Mouse (Mus musculus): ENCODE measurements at regions not wholly inside any gene's neighbourhood (a gene's known extent, or its start where the extent isn't known, plus 50 kb on each side); places are given as distances from the start of the nearest gene placed in this dataset.

DNA sequence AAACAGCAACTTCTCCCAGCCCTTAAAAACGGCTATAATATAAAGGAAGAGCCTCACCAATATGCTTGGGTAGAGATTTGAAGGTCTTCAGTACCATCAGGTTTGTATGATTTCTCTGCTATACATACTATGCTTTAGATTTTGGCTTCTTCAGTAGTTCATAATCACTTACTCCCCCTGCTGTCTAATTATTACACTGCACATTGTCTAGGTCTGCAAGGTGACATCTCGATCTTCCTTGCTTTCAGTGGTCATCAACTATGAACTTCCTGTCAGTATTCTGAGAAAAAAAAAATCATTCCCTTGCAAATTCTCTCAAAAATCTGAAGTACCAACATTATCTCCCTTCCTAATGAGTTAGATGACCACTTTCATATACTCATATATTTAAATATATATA lies 225.4 kb upstream of the Galnt5 start:
- H3K4me3 ChIP-seq = no peak overlapping the region
- no peaks in the 10 kb centered on the region for H3K36me3 ChIP-seq
- H3K4me1 ChIP-seq = no peaks in the 10 kb centered on the region
- 57% methylated on average over 2 of the region's 2 CpGs for WGBS
- no peak overlapping the region for H3K4me2 ChIP-seq
- H3K9ac ChIP-seq = no peak overlapping the region
- no peak for ATAC-seq (ENCODE audit: extremely low read depth, insufficient number of reproducible peaks, low FRiP score, low TSS enrichment)
- no peaks in the 10 kb centered on the region for H3K9me3 ChIP-seq
- H3K27ac ChIP-seq (replicated peaks) = no peak overlapping the region
- H3K27me3 ChIP-seq (replicated peaks) = no peaks in the 10 kb centered on the region

DNA sequence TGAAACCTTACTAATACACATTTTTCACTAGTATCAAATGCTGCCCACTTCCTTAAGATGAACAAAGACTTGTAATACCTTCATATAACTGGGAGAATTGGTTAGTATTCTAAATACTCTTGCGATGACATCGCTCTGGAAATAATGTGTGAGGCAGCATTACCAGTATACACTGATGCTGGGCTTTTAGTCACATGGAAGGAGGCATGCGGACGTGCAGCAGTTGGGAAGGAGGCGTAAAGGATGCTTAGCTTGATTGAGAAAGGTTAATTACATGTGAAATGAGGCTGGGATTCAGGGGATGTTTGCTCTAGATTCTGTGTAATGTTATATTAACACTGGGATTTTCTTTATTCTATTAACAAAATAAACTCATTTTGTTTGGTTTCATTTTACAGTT lies 221.5 kb upstream of the Galnt5 start:
- no peak overlapping the region for H3K4me2 ChIP-seq
- no peak overlapping the region for H3K27ac ChIP-seq (replicated peaks)
- no peaks in the 10 kb centered on the region for H3K36me3 ChIP-seq
- ATAC-seq (ENCODE audit: extremely low read depth, insufficient number of reproducible peaks, low FRiP score, low TSS enrichment) = no peak
- H3K27me3 ChIP-seq (replicated peaks) = no peaks in the 10 kb centered on the region
- H3K9ac ChIP-seq = no peak overlapping the region
- WGBS = 88% methylated on average over 5 of the region's 5 CpGs
- no peaks in the 10 kb centered on the region for H3K9me3 ChIP-seq
- H3K4me1 ChIP-seq = no peaks in the 10 kb centered on the region
- H3K4me3 ChIP-seq = no peak overlapping the region

DNA sequence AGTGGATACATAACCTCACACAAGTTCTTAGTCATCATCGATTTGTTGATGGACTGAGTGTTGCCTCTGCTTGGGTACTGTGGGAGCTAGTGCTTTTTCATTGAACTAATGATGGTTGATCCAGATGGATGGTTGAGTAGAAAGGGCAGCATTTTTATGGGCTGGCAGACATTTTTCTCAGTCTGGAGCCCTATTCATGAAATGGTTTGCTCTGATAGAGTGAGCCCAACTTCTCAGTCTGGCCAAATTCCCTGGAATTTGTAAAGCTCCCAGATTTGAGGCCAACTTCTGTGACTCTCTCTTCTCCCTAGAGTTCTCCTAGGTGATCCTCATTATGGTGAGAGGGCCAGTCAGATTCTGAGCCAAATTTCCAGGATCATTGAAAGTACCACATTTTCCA lies 216.8 kb upstream of the Galnt5 start:
- no peaks in the 10 kb centered on the region for H3K27me3 ChIP-seq (replicated peaks)
- no peaks in the 10 kb centered on the region for H3K36me3 ChIP-seq
- no peaks in the 10 kb centered on the region for H3K9me3 ChIP-seq
- ATAC-seq (ENCODE audit: extremely low read depth, insufficient number of reproducible peaks, low FRiP score, low TSS enrichment) = no peak
- no peak overlapping the region for H3K4me2 ChIP-seq
- H3K9ac ChIP-seq = no peak overlapping the region
- no peak overlapping the region for H3K27ac ChIP-seq (replicated peaks)
- H3K4me1 ChIP-seq = no peaks in the 10 kb centered on the region
- no peak overlapping the region for H3K4me3 ChIP-seq
- WGBS = 82% methylated on average over 1 of the region's 1 CpGs

DNA sequence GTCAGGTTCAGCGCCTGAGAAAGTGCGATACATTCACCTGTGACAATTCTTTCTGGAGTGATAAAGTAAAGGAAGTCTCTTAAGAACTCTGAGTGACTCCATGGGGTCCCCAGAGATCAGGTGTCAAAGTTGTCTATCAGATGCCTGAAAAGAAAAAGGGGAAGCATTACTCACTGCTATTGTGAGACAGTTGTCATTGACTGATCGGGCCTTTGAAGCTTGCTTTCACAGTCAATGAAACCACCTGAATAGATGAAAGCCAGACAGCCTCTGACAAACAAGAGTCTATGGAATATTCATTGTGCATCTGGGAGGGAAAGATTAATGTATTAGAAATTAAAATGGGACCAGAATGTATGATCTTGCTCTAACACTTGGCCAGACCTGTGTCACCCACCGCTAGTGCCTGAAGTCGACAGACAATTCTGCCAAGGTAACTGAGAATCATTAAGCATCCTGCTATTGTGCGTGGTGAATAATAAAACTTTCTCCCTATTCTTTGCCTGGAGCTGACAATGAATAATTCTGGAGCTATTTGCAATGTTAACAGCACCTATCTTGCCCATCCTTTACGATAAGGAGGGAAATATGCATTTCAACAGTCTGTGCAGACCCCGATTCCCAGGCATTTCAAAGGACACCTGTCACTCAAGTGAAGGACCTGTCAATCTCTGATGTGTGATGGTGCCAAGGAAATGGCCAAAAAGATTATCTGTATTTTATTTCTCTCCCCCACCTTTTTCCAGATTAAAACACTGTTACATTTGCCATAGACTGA lies 204.0 kb upstream of the Galnt5 start:
- no peak overlapping the region for H3K9ac ChIP-seq
- H3K27ac ChIP-seq (replicated peaks) = no peak overlapping the region
- H3K9me3 ChIP-seq = no peaks in the 10 kb centered on the region
- H3K27me3 ChIP-seq (replicated peaks) = no peaks in the 10 kb centered on the region
- no peak overlapping the region for H3K4me3 ChIP-seq
- no peak for ATAC-seq (ENCODE audit: extremely low read depth, insufficient number of reproducible peaks, low FRiP score, low TSS enrichment)
- H3K36me3 ChIP-seq = no peaks in the 10 kb centered on the region
- WGBS = 79% methylated on average over 8 of the region's 8 CpGs
- H3K4me1 ChIP-seq = no peaks in the 10 kb centered on the region
- H3K4me2 ChIP-seq = no peak overlapping the region

DNA sequence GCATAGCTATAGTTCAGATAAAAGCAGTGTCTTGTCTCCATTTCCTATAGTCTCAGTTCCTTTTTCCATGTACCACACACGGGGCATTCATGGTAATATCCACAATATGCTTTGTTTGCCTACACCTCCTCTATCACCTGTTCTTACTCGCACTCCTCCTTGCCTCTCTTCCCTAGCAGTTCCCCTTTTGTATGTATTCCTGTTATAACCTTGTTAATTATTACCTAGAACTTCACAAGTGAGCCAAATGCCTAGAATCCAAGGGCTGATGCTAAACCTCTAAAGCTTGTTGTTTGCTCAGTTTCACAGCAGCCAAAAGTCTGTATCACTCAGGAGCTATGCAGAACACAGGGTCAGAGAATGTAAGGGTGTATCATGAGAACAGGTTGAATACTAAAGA lies 198.4 kb upstream of the Galnt5 start:
- H3K4me1 ChIP-seq = no peaks in the 10 kb centered on the region
- H3K27me3 ChIP-seq (replicated peaks) = no peaks in the 10 kb centered on the region
- H3K9ac ChIP-seq = no peak overlapping the region
- no peak overlapping the region for H3K27ac ChIP-seq (replicated peaks)
- H3K36me3 ChIP-seq = no peaks in the 10 kb centered on the region
- H3K9me3 ChIP-seq = no peaks in the 10 kb centered on the region
- WGBS = 54% methylated on average over 2 of the region's 2 CpGs
- no peak overlapping the region for H3K4me3 ChIP-seq
- H3K4me2 ChIP-seq = no peak overlapping the region
- ATAC-seq (ENCODE audit: extremely low read depth, insufficient number of reproducible peaks, low FRiP score, low TSS enrichment) = no peak

DNA sequence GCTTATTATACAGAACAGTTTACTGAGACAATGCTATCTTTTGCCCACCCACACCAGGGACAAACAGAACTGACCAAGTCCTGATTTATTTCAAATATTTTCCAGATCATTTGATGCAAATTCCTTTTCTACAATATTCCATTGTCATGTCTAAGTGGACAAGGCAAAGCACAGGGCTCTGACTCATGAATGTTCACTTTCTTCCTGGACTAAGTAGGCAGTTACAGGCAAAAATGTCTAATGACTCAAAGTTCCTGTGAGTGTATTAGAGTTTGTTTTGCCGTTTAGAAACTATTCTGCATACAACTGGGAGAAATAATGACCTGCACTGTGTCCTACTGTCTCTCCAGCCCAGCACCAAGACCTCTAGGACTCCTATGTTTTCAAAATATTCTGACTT lies 189.8 kb upstream of the Galnt5 start:
- Histone ChIP-seq H3K4me1 (no peaks in the 10 kb centered on the region), H3K27ac (replicated peaks) (no peak overlapping the region), H3K27me3 (replicated peaks) (no peaks in the 10 kb centered on the region), H3K4me2 (no peak overlapping the region), H3K4me3 (no peak overlapping the region), H3K36me3 (no peaks in the 10 kb centered on the region), H3K9ac (no peak overlapping the region), H3K9me3 (no peaks in the 10 kb centered on the region)
- 56% methylated on average over 1 of the region's 1 CpGs for WGBS
- no peak for ATAC-seq (ENCODE audit: extremely low read depth, insufficient number of reproducible peaks, low FRiP score, low TSS enrichment)

DNA sequence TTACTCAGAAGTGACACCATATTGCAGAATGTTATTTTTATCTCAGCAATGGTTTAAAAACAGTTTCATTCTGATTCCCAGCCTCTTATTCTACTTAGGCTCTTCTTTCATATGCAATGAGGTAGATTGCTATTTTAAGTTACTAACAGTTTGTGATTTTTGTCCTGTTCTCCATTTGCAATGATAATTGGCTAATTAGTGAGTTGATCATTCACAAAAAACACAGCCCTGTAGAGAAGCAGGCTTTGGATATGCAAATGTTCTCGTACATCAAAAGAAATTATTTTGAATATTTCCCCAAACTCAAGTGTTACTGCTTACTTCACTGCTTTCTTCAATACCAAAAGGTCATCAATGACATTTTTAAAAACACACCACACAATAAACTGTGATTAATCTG lies 184.7 kb upstream of the Galnt5 start:
- no peaks in the 10 kb centered on the region for H3K9me3 ChIP-seq
- 72% methylated on average over 1 of the region's 1 CpGs for WGBS
- no peak overlapping the region for H3K27ac ChIP-seq (replicated peaks)
- no peak for ATAC-seq (ENCODE audit: extremely low read depth, insufficient number of reproducible peaks, low FRiP score, low TSS enrichment)
- H3K36me3 ChIP-seq = no peaks in the 10 kb centered on the region
- no peak overlapping the region for H3K4me2 ChIP-seq
- no peak overlapping the region for H3K4me3 ChIP-seq
- H3K9ac ChIP-seq = no peak overlapping the region
- H3K27me3 ChIP-seq (replicated peaks) = no peaks in the 10 kb centered on the region
- no peaks in the 10 kb centered on the region for H3K4me1 ChIP-seq

DNA sequence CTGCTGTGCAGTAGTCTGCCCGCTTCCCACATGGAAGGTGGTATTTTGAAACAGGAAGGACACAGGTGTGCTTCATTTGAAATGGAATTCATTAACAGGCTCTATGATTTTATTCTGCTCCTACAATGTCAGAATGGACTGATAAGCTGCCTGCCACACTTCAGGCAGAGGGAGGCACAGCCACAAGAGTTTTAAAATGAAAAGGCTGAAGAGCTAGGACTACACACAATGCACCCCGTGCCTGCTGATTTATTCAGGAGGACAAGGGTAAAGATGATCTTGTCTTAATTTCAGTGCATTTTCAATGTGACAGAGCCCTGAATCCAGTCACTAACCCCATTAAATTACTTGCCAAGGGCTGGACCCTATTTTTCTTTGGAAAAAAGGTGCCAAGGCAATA lies 177.3 kb upstream of the Galnt5 start:
- no peak for ATAC-seq (ENCODE audit: extremely low read depth, insufficient number of reproducible peaks, low FRiP score, low TSS enrichment)
- no peak overlapping the region for H3K27ac ChIP-seq (replicated peaks)
- no peaks in the 10 kb centered on the region for H3K27me3 ChIP-seq (replicated peaks)
- H3K4me1 ChIP-seq = peaks cover 7% of the 10 kb centered on the region
- H3K36me3 ChIP-seq = no peaks in the 10 kb centered on the region
- WGBS = 71% methylated on average over 2 of the region's 2 CpGs
- H3K9me3 ChIP-seq = no peaks in the 10 kb centered on the region
- no peak overlapping the region for H3K4me3 ChIP-seq
- no peak overlapping the region for H3K9ac ChIP-seq
- no peak overlapping the region for H3K4me2 ChIP-seq

DNA sequence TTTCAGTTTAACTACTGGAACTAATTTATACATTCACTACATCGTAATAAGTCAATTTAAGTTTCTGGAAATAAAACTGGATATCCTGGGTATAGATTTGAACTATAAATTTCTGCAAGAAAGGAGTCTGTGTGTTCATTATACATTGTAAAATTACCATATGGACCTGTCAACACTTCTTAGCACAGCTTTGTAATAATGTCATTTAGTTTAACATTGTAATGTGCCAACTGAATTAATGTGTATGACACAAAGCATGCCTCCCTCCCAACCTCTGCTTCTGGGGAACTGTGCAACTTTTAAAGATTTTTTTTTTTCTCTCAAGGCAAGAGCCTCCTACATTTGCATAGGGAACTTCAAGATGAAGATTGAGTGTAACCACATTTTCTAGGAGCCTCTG lies 176.8 kb upstream of the Galnt5 start:
- Histone ChIP-seq H3K9me3 (no peaks in the 10 kb centered on the region), H3K4me1 (peaks cover 7% of the 10 kb centered on the region), H3K9ac (no peak overlapping the region), H3K27ac (replicated peaks) (no peak overlapping the region), H3K4me2 (no peak overlapping the region), H3K27me3 (replicated peaks) (no peaks in the 10 kb centered on the region), H3K36me3 (no peaks in the 10 kb centered on the region), H3K4me3 (no peak overlapping the region)
- ATAC-seq (ENCODE audit: extremely low read depth, insufficient number of reproducible peaks, low FRiP score, low TSS enrichment) = no peak
- WGBS = 85% methylated on average over 1 of the region's 1 CpGs

DNA sequence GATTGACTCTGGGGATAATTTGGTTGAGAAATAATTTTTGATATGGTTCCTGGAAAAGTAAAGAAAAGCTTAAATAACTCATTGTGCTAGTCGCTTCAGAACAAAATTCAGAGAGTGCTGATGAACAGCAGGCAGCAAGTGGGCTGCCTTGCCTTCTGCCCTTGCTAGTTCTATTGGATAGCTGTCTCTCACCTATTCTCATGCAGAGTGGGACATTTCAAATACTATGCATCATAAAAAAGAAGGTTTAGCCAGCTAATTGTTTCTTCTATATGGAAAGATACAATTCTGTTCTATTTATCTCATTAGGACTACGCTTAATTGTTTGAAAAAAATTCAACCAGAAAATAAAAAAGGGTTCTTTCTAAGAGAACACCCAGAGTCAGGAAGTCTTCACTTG lies 169.4 kb upstream of the Galnt5 start:
- no peak overlapping the region for H3K27ac ChIP-seq (replicated peaks)
- no peaks in the 10 kb centered on the region for H3K27me3 ChIP-seq (replicated peaks)
- ATAC-seq (ENCODE audit: extremely low read depth, insufficient number of reproducible peaks, low FRiP score, low TSS enrichment) = no peak
- no peaks in the 10 kb centered on the region for H3K9me3 ChIP-seq
- 74% methylated on average over 2 of the region's 2 CpGs for WGBS
- H3K4me1 ChIP-seq = no peaks in the 10 kb centered on the region
- H3K36me3 ChIP-seq = no peaks in the 10 kb centered on the region
- no peak overlapping the region for H3K9ac ChIP-seq
- H3K4me3 ChIP-seq = no peak overlapping the region
- no peak overlapping the region for H3K4me2 ChIP-seq

DNA sequence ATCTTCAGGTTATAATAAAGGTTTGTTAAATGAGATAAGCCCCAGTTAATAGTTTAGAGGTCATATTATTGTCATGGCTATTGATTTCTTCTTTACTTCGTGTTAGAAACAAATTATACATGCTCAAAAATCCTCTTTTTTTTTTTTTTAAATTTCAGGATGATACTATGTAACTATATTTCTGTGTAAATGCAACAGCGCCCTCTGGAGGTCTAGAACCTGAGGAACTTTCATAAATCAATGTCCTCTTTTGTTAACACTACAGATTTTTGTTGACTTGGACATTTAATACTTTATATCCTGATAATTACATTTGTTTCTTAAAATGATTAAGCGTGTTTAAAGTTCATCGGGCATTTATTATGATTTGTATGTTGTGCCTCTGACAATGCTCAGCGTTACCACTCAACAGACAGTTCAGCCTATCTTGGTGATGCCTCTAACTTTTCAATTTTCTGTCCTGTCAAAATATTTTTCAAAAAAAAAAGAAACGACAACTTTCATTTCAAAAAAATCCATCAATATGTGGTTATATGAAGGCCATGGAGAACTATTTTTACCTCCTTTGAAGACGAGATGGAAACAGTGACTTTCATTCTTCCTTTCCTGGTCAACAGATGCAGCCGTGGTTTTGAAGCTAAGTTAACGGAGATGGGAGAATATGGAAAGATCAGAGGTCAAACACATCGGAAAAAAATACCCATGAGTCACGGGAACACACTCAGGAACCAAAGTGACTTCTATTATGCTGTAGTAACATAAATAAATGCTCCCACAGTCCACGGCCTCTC lies 164.9 kb upstream of the Galnt5 start:
- H3K36me3 ChIP-seq = no peaks in the 10 kb centered on the region
- no peaks in the 10 kb centered on the region for H3K9me3 ChIP-seq
- H3K4me3 ChIP-seq = no peak overlapping the region
- WGBS = 46% methylated on average over 12 of the region's 12 CpGs
- H3K4me2 ChIP-seq = no peak overlapping the region
- ATAC-seq (ENCODE audit: extremely low read depth, insufficient number of reproducible peaks, low FRiP score, low TSS enrichment) = no peak
- H3K4me1 ChIP-seq = no peaks in the 10 kb centered on the region
- no peak overlapping the region for H3K27ac ChIP-seq (replicated peaks)
- H3K27me3 ChIP-seq (replicated peaks) = no peaks in the 10 kb centered on the region
- H3K9ac ChIP-seq = no peak overlapping the region

DNA sequence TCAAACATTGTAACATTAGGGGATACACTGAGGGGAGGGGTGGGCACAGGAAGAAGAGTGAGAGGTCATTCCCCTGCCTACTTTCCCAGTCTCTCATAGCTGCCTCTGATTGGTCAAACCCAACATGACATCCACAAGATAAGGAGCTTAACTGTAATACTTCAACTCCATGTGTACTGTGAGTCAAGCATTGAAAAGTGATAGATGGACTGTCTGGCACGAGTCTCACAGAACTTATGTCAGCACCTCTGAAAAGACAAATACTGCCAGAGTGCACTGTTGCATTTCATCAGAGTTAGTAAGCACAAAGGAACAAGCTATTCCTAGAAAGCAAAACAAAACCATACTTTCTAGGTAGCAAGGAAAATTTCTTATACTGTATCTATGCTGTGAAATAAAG lies 152.5 kb upstream of the Galnt5 start:
- H3K36me3 ChIP-seq = no peaks in the 10 kb centered on the region
- H3K4me2 ChIP-seq = no peak overlapping the region
- H3K4me1 ChIP-seq = peaks cover 23% of the 10 kb centered on the region
- H3K9ac ChIP-seq = no peak overlapping the region
- no peak overlapping the region for H3K4me3 ChIP-seq
- WGBS = 14% methylated on average over 1 of the region's 1 CpGs
- no peak for ATAC-seq (ENCODE audit: extremely low read depth, insufficient number of reproducible peaks, low FRiP score, low TSS enrichment)
- 0 out of 2 replicates have a peak overlapping the region, but pooled peaks have one; percentile 12 for H3K27ac ChIP-seq (replicated peaks)
- no peaks in the 10 kb centered on the region for H3K9me3 ChIP-seq
- no peaks in the 10 kb centered on the region for H3K27me3 ChIP-seq (replicated peaks)
